Mouse (Mus musculus) stomach, embryonic 14.5 days (tissue): ENCODE measurements around the gene Gm10160. TPM values are rescaled to one million over a fixed set of nuclear protein-coding genes. Genes with fewer than 3 reads are reported as not detected.

ENCODE experiments used
- ATAC-seq: fragments of 200-750 bp; cut with Nextera tagmentation; 2 replicates; pipeline ENCODE4 v1.8.0; 2017; ENCODE audit warnings: low read depth, moderate TSS enrichment; ENCODE audit not compliant: insufficient number of reproducible peaks, insufficient read depth, low FRiP score
- H3K27ac ChIP-seq: fragments of 300-500 bp; sonication (generic); 2 replicates; pipeline ENCODE4 v1.5.1; 2014; ENCODE audit warnings: mild to moderate bottlenecking, low read length, moderate library complexity, mixed read lengths
- H3K27me3 ChIP-seq: fragments of 300-500 bp; sonication (generic); 2 replicates; pipeline ENCODE4 v1.6.1; 2014; ENCODE audit warnings: low read length, control low read depth, mixed read lengths; ENCODE audit not compliant: control insufficient read depth, insufficient read depth
- H3K36me3 ChIP-seq: fragments of 300-500 bp; sonication (generic); 2 replicates; pipeline ENCODE4 v1.6.1; 2014; ENCODE audit warnings: mild to moderate bottlenecking, control low read depth, low read length, moderate library complexity, mixed read lengths; ENCODE audit not compliant: control insufficient read depth, insufficient read depth
- H3K4me1 ChIP-seq: fragments of 300-500 bp; sonication (generic); 2 replicates; pipeline ENCODE4 v1.6.1; 2014; ENCODE audit warnings: low read length, control low read depth, mixed read lengths; ENCODE audit not compliant: control insufficient read depth, insufficient read depth
- H3K4me2 ChIP-seq: fragments of 300-500 bp; sonication (generic); replicated peaks from 2 replicates; pipeline ENCODE4 v1.6.1; 2014; ENCODE audit warnings: low read depth, low read length, control low read depth
- H3K4me3 ChIP-seq: fragments of 300-500 bp; sonication (generic); 2 replicates; pipeline ENCODE4 v1.5.1; 2014; ENCODE audit warnings: low read depth, low read length, control low read depth
- H3K9ac ChIP-seq: fragments of 300-500 bp; sonication (generic); replicated peaks from 2 replicates; pipeline ENCODE4 v1.6.1; 2014; ENCODE audit warnings: low read depth, mild to moderate bottlenecking, control low read depth, low read length, moderate library complexity, mixed read lengths
- H3K9me3 ChIP-seq: fragments of 300-500 bp; sonication (generic); 2 replicates; pipeline ENCODE4 v1.6.1; 2016; ENCODE audit warnings: low read depth, low read length, control low read depth; ENCODE audit not compliant: control insufficient read depth
- WGBS: fragments of 180-500 bp; shearing (Covaris S2); extraction: QIAGEN DNeasy Blood & Tissue Kit; methylation state at CpG from one replicate; pipeline ENCODE4 v1.1.7; 2014; 5-methylcytosine and 5-hydroxymethylcytosine counted together
- polyA plus RNA-seq: library from polyadenylated mRNA; unstranded; fragments of >200 nt; fragmentation: Nextera tagmentation; extraction: Ambion mirVana; gene quantifications from 2 replicates; pipeline ENCODE4 v1.2.1, GENCODE M21; 2014

Gm10160 gene
- polyA plus RNA-seq, 1 experiment from 2014 or later = not detected

GRCm38 (mm10) chr7:81829379-81829894 is 26.2 kb downstream of the Gm10160 start, which contains the start of gene Btbd1:
TSS of gene Btbd1 (minus strand) at chr7:81829431.
- peak; percentile 90 for ATAC-seq
- peak within 1 kb of the TSS; percentile 91 for H3K27ac ChIP-seq
- H3K36me3 ChIP-seq = no peaks in the 10 kb centered on the region
- H3K4me1 ChIP-seq = peaks cover 22% of the 10 kb centered on the region
- no peaks in the 10 kb centered on the region for H3K9me3 ChIP-seq
- WGBS = under 1% methylated on average over 56 of the region's 58 CpGs
- H3K4me3 ChIP-seq = peak within 1 kb of the TSS; percentile 81
- no peaks in the 10 kb centered on the region for H3K27me3 ChIP-seq
- peak within 1 kb of the TSS; percentile 52 for H3K4me2 ChIP-seq
- H3K9ac ChIP-seq = peak within 1 kb of the TSS; percentile 76

GRCm38 (mm10) chr7:81828681-81829378 is 26.8 kb downstream of the Gm10160 start:
- peak overlapping the region; percentile 81 for H3K4me3 ChIP-seq
- peak overlapping the region; percentile 91 for H3K27ac ChIP-seq
- peak; percentile 70 for ATAC-seq
- H3K27me3 ChIP-seq = no peaks in the 10 kb centered on the region
- no peaks in the 10 kb centered on the region for H3K9me3 ChIP-seq
- peak overlapping the region; percentile 76 for H3K9ac ChIP-seq
- peaks cover 22% of the 10 kb centered on the region for H3K4me1 ChIP-seq
- peak overlapping the region; percentile 52 for H3K4me2 ChIP-seq
- no peaks in the 10 kb centered on the region for H3K36me3 ChIP-seq
- under 1% methylated on average over 78 of the region's 91 CpGs for WGBS

GRCm38 (mm10) chr7:81827806-81828667 is 27.6 kb downstream of the Gm10160 start:
- Histone ChIP-seq H3K36me3 (no peaks in the 10 kb centered on the region), H3K9me3 (no peaks in the 10 kb centered on the region), H3K9ac (peak overlapping the region; percentile 76), H3K4me3 (peak overlapping the region; percentile 81), H3K27me3 (no peaks in the 10 kb centered on the region), H3K27ac (no peak overlapping the region; the same call in 1 of the 2 replicates), H3K4me2 (peak overlapping the region; percentile 52), H3K4me1 (peaks cover 22% of the 10 kb centered on the region)
- no peak for ATAC-seq
- 28% methylated on average over 17 of the region's 17 CpGs for WGBS

GRCm38 (mm10) chr7:81825381-81825780 is 30.2 kb downstream of the Gm10160 start:
- peak overlapping the region; percentile 8 for H3K4me2 ChIP-seq
- no peak overlapping the region for H3K9ac ChIP-seq
- H3K9me3 ChIP-seq = no peaks in the 10 kb centered on the region
- no peaks in the 10 kb centered on the region for H3K36me3 ChIP-seq
- WGBS = 25% methylated on average over 3 of the region's 3 CpGs
- no peak overlapping the region for H3K27ac ChIP-seq
- H3K4me3 ChIP-seq = no peak overlapping the region
- no peak for ATAC-seq
- H3K4me1 ChIP-seq = peaks cover 22% of the 10 kb centered on the region
- no peaks in the 10 kb centered on the region for H3K27me3 ChIP-seq

- WGBS = 59% methylated on average over 3 of the region's 3 CpGs
- peak overlapping the region; percentile 8; the same call in 1 of the 2 replicates for H3K4me2 ChIP-seq
- H3K4me3 ChIP-seq = no peak overlapping the region
- peaks cover 22% of the 10 kb centered on the region for H3K4me1 ChIP-seq
- no peaks in the 10 kb centered on the region for H3K36me3 ChIP-seq
- no peaks in the 10 kb centered on the region for H3K27me3 ChIP-seq
- no peak for ATAC-seq
- no peaks in the 10 kb centered on the region for H3K9me3 ChIP-seq
- H3K27ac ChIP-seq = no peak overlapping the region
- H3K9ac ChIP-seq = no peak overlapping the region
Observed at GRCm38 (mm10) chr7:81824906-81825305, 30.7 kb downstream of the Gm10160 start.

GRCm38 (mm10) chr7:81806067-81806466 is 49.5 kb downstream of the Gm10160 start:
- peaks cover 5% of the 10 kb centered on the region for H3K36me3 ChIP-seq
- no peaks in the 10 kb centered on the region for H3K9me3 ChIP-seq
- ATAC-seq = no peak; the same call in 1 of the 2 replicates
- H3K4me3 ChIP-seq = no peak overlapping the region
- no peak overlapping the region for H3K4me2 ChIP-seq
- H3K4me1 ChIP-seq = no peaks in the 10 kb centered on the region
- H3K9ac ChIP-seq = no peak overlapping the region
- 89% methylated on average over 5 of the region's 5 CpGs for WGBS
- no peak overlapping the region for H3K27ac ChIP-seq
- no peaks in the 10 kb centered on the region for H3K27me3 ChIP-seq

Other genes with a start within 250 kb of the Gm10160 start
- 19.5 and 21.9 TPM in 2 replicates for gene Homer2, start 148.3 kb downstream of the Gm10160 start, polyA plus RNA-seq
- 131 and 134 TPM in 2 replicates for gene Ramac, start 92.9 kb downstream of the Gm10160 start, polyA plus RNA-seq
- 52.2 and 55.6 TPM in 2 replicates for gene 3110040N11Rik, start 66.3 kb downstream of the Gm10160 start, polyA plus RNA-seq
- gene Btbd1, start 26.4 kb downstream of the Gm10160 start, polyA plus RNA-seq = 80.0 and 81.8 TPM in 2 replicates
- 8.7 and 12.5 TPM in 2 replicates for gene Tm6sf1, start 3.2 kb upstream of the Gm10160 start, polyA plus RNA-seq
- gene Hdgfl3, start 78.7 kb upstream of the Gm10160 start, polyA plus RNA-seq = 20.2 and 20.5 TPM in 2 replicates
- gene Bnc1, start 136.5 kb upstream of the Gm10160 start, polyA plus RNA-seq = 5.3 and 5.9 TPM in 2 replicates